Mouse (Mus musculus) ovary, postnatal 14 days (tissue): Measurements from ENCODE around the gene Tac1.
"Not testable (repeated sequence)": the region's sequence is repeated elsewhere in the genome, so short reads cannot be mapped to it uniquely, and the experiment has no call there.

Source experiments
- DNase-seq: peaks from one replicate; pipeline ENCODE4 v3.0.0; 2022; ENCODE audit warnings: low spot score

The Tac1 gene

GRCm38 (mm10) chr6:7554829-7555391 is at the start of gene Tac1:
Gene Tac1 (plus strand): TSS chr6:7554879.
- no peak for DNase-seq

GRCm38 (mm10) chr6:7543511-7543910 is 11.2 kb upstream of the Tac1 start:
- not testable (repeated sequence) for DNase-seq

GRCm38 (mm10) chr6:7555688-7556476 is 1.2 kb downstream of the Tac1 start:
- no peak for DNase-seq

GRCm38 (mm10) chr6:7558164-7558563 is 3.5 kb downstream of the Tac1 start:
- DNase-seq = no peak

GRCm38 (mm10) chr6:7562524-7562923 is 7.8 kb downstream of the Tac1 start:
- no peak for DNase-seq

- DNase-seq = no peak
These were observed 9.9 kb downstream of the Tac1 start for GRCm38 (mm10) chr6:7564537-7564936.

GRCm38 (mm10) chr6:7571144-7571543 is 16.5 kb downstream of the Tac1 start:
- no peak for DNase-seq

GRCm38 (mm10) chr6:7578031-7578430 is 23.4 kb downstream of the Tac1 start:
- no peak for DNase-seq

GRCm38 (mm10) chr6:7594445-7594844 is 39.8 kb downstream of the Tac1 start:
- DNase-seq = no peak

GRCm38 (mm10) chr6:7598416-7598815 is 43.7 kb downstream of the Tac1 start:
- no peak for DNase-seq

- DNase-seq = no peak
These were observed 45.5 kb downstream of the Tac1 start for GRCm38 (mm10) chr6:7600228-7600627.

GRCm38 (mm10) chr6:7601353-7602094 is 46.8 kb downstream of the Tac1 start:
- no peak for DNase-seq

- DNase-seq = not testable (repeated sequence)
These were observed 59.0 kb downstream of the Tac1 start for GRCm38 (mm10) chr6:7613676-7614075.
